Mouse (Mus musculus) olfactory bulb, adult 2 months (tissue): ENCODE results near the gene Cdk17.

Experiments
- CTCF ChIP-seq: fragments of 200-500 bp; IDR thresholded peaks from 2 replicates; pipeline ENCODE4 v1.5.1; 2012; ENCODE audit warnings: low read depth, mild to moderate bottlenecking, low read length, moderate library complexity; ENCODE audit not compliant: insufficient read depth
- POLR2A ChIP-seq: fragments of 200-500 bp; IDR thresholded peaks from 2 replicates; pipeline ENCODE4 v1.6.1; 2012; ENCODE audit warnings: mild to moderate bottlenecking, low read depth, low read length, moderate library complexity; ENCODE audit not compliant: insufficient read depth

DNA sequence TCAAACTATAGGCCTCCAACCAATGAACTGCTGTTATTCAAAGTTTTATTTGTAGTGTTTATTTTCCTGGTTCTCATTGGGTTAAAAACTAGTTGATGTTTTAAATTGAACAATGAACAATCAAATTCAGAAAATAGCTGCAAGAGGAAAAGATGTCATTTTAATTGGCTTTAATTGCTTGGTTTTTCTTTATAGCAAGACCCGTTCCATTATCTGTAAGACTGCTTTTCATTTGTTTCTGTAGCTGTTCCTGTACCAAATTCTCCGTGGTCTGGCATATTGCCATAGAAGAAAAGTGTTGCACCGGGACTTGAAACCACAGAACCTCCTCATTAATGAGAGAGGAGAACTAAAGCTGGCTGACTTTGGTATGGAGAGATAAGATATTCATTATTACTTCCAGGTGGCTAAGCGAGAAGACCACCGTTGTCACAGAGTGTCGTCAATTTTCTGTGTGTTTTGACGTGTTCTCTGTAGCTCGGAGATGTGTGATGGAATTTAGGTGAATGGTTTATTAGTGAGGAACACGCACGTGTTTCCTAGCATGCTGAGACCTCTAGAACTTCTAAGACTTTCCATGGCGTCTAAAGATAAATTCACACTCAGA is 67.8 kb downstream of the Cdk17 start:
- TF ChIP-seq POLR2A (no peak), CTCF (no peak)
